Mouse (Mus musculus) layer of hippocampus, adult 8-10 months (tissue): ENCODE results near the gene Rprd1b. TPM values are rescaled to one million over a fixed set of nuclear protein-coding genes. Genes with fewer than 3 reads are reported as not detected.
A peak's percentile ranks its signal among the peaks of the same experiment; 100 is the strongest.

ENCODE experiments used
- DNase-seq, 2 experiments: peaks; one replicate each; pipeline ENCODE4 v3.0.0; 2022; ENCODE audit warnings: low spot score in 2 of 2
- total RNA-seq, 4 experiments: library from RNA; stranded (reverse); gene quantifications; 2 replicates each; pipeline ENCODE4 v1.2.4; 2022

Rprd1b gene
- 10 to 100 TPM; 51.1 to 61.0 (median 52.7) TPM for total RNA-seq

- DNase-seq: peak; percentile 90 to 93
Observed at GRCm38 (mm10) chr2:158028354-158028863, at the start of gene Rprd1b, which contains the start of gene Tti1. TSS of gene Rprd1b (plus strand) at chr2:158028497. TSS of gene Tti1 (minus strand) at chr2:158028433.

- DNase-seq: no peak
Observed at GRCm38 (mm10) chr2:157979241-157979640, 49.1 kb upstream of the Rprd1b start.

GRCm38 (mm10) chr2:157982727-157983126, 45.6 kb upstream of the Rprd1b start:
- no peak for DNase-seq

GRCm38 (mm10) chr2:157983276-157983675, 45.0 kb upstream of the Rprd1b start:
- DNase-seq: no peak

- peak in 1 of 2 experiments; percentile 17 for DNase-seq
Observed at GRCm38 (mm10) chr2:157985611-157986010, 42.7 kb upstream of the Rprd1b start.

GRCm38 (mm10) chr2:157986235-157986634, 42.1 kb upstream of the Rprd1b start:
- no peak for DNase-seq

- no peak for DNase-seq
Observed at GRCm38 (mm10) chr2:157988416-157989190, 39.7 kb upstream of the Rprd1b start.

GRCm38 (mm10) chr2:157989946-157990345, 38.4 kb upstream of the Rprd1b start:
- no peak for DNase-seq

- DNase-seq: no peak
Observed at GRCm38 (mm10) chr2:157991026-157991425, 37.3 kb upstream of the Rprd1b start.

GRCm38 (mm10) chr2:157992501-157992900, 35.8 kb upstream of the Rprd1b start:
- no peak for DNase-seq

GRCm38 (mm10) chr2:157998817-157999216, 29.5 kb upstream of the Rprd1b start:
- no peak for DNase-seq

- DNase-seq: no peak
Observed at GRCm38 (mm10) chr2:158004620-158005019, 23.7 kb upstream of the Rprd1b start.

- DNase-seq: no peak
Observed at GRCm38 (mm10) chr2:158005641-158006040, 22.7 kb upstream of the Rprd1b start.

GRCm38 (mm10) chr2:158009373-158009772, 18.9 kb upstream of the Rprd1b start:
- DNase-seq: no peak

- DNase-seq: no peak
Observed at GRCm38 (mm10) chr2:158012608-158013007, 15.7 kb upstream of the Rprd1b start.

- DNase-seq: no peak
Observed at GRCm38 (mm10) chr2:158017330-158017729, 11.0 kb upstream of the Rprd1b start.

GRCm38 (mm10) chr2:158027855-158028353, 393 bp upstream of the Rprd1b start:
- no peak for DNase-seq

GRCm38 (mm10) chr2:158030007-158030406, 1.7 kb downstream of the Rprd1b start:
- no peak for DNase-seq

- DNase-seq: no peak
Observed at GRCm38 (mm10) chr2:158035813-158036212, 7.5 kb downstream of the Rprd1b start.

GRCm38 (mm10) chr2:158036408-158036807, 8.1 kb downstream of the Rprd1b start:
- no peak for DNase-seq

- no peak for DNase-seq
Observed at GRCm38 (mm10) chr2:158036953-158037352, 8.7 kb downstream of the Rprd1b start.

GRCm38 (mm10) chr2:158037571-158037970, 9.3 kb downstream of the Rprd1b start:
- no peak for DNase-seq

- DNase-seq: no peak
Observed at GRCm38 (mm10) chr2:158039662-158040061, 11.4 kb downstream of the Rprd1b start.
